Mouse (Mus musculus): ENCODE measurements around the gene Slc30a1.

DNA sequence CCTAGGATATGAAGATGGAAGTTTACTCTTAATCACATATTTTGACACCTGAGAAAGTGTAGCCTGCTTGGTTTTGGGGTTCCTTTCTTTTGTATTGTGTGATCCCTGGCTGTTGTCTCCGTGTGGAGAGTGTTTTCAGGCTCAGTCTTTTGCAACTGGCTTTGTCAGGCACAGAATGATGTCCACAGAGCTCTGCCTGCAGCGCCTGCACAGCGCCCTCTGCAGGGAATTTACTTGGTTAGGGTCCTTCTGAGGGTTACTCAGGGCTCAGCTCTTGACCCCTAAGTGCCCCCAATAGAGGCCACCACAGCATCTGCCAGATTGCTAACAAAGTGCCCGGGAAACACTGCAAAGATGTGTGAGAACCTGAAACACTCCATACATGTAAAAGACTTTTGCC, 18.9 kb downstream of the Slc30a1 start:
- TF ChIP-seq TAL1 (IDR thresholded peaks at IDR 0.05; ENCODE audit: low read length) (no peak), GATA1 (IDR thresholded peaks at IDR 0.05; ENCODE audit: low read length) (no peak)
